Mouse (Mus musculus) intestine, embryonic 16.5 days (tissue): ENCODE measurements around the gene Ptgs1. TPM values are rescaled to one million over a fixed set of nuclear protein-coding genes. Genes with fewer than 3 reads are reported as not detected.
"Not testable (repeated sequence)": the region's sequence is repeated elsewhere in the genome, so short reads cannot be mapped to it uniquely, and the experiment has no call there.

Experiments
- ATAC-seq: fragments of 200-750 bp; cut with Nextera tagmentation; 2 replicates; pipeline ENCODE4 v1.8.0; 2017; ENCODE audit warnings: moderate TSS enrichment, moderate library complexity
- H3K27ac ChIP-seq: fragments of 300-500 bp; sonication (generic); 2 replicates; pipeline ENCODE4 v1.5.1; 2014; ENCODE audit warnings: mild to moderate bottlenecking, low read length
- H3K27me3 ChIP-seq: fragments of 300-500 bp; sonication (generic); replicated peaks from 2 replicates; pipeline ENCODE4 v1.6.1; 2014; ENCODE audit warnings: low read length, control low read depth, mixed read lengths; ENCODE audit not compliant: control insufficient read depth, insufficient read depth
- H3K36me3 ChIP-seq: fragments of 300-500 bp; sonication (generic); 2 replicates; pipeline ENCODE4 v1.6.1; 2014; ENCODE audit warnings: low read length, control low read depth; ENCODE audit not compliant: control insufficient read depth, insufficient read depth
- H3K4me1 ChIP-seq: fragments of 300-500 bp; sonication (generic); 2 replicates; pipeline ENCODE4 v1.6.1; 2014; ENCODE audit warnings: low read length, control low read depth, mixed read lengths; ENCODE audit not compliant: control insufficient read depth, insufficient read depth
- H3K4me2 ChIP-seq: fragments of 300-500 bp; sonication (generic); 2 replicates; pipeline ENCODE4 v1.6.1; 2014; ENCODE audit warnings: low read depth, low read length, control low read depth
- H3K4me3 ChIP-seq: fragments of 300-500 bp; sonication (generic); 2 replicates; pipeline ENCODE4 v1.5.1; 2014; ENCODE audit warnings: mild to moderate bottlenecking, low read length
- H3K9ac ChIP-seq: fragments of 300-500 bp; sonication (generic); 2 replicates; pipeline ENCODE4 v1.6.1; 2014; ENCODE audit warnings: low read depth, low read length
- H3K9me3 ChIP-seq: fragments of 300-500 bp; sonication (generic); 2 replicates; pipeline ENCODE4 v1.6.1; 2016; ENCODE audit warnings: low read length, control low read depth; ENCODE audit not compliant: control insufficient read depth
- WGBS: fragments of 180-500 bp; shearing (Covaris S2); extraction: QIAGEN DNeasy Blood & Tissue Kit; methylation state at CpG from one replicate; pipeline ENCODE4 v1.1.7; 2014; 5-methylcytosine and 5-hydroxymethylcytosine counted together
- polyA plus RNA-seq: library from polyadenylated mRNA; unstranded; fragments of >200 nt; fragmentation: Nextera tagmentation; extraction: Ambion mirVana; gene quantifications from 2 replicates; pipeline ENCODE4 v1.2.1, GENCODE M21; 2015

The Ptgs1 gene
- polyA plus RNA-seq, result 29.1 and 29.8 TPM in 2 replicates

DNA sequence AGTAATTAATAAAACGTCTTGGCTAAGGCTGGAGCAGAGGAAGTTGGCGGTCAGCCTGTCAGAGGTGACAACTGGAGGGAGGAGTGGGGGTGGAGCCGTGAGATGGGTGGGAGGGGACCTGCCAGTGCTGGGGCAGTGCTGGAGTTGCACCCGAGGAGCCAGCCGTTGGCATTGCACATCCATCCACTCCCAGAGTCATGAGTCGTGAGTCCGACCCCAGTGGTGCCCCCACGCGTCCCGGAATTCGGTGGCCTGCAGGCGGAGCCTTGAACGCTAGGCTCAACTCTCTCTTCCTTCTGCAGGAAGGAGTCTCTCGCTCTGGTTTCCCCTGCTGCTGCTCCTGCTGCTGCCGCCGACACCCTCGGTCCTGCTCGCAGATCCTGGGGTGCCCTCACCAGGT lies at the start of gene Ptgs1:
Gene Ptgs1, plus strand, starts transcription at position 61 of the 400 bp plus-strand sequence.
- Histone ChIP-seq H3K27me3 (no peaks in the 10 kb centered on the region), H3K4me3 (peak within 1 kb of the TSS; percentile 59), H3K36me3 (no peaks in the 10 kb centered on the region), H3K9ac (peak within 1 kb of the TSS; percentile 77), H3K4me2 (peak within 1 kb of the TSS; percentile 81), H3K27ac (peak within 1 kb of the TSS; percentile 23), H3K4me1 (peaks cover 15% of the 10 kb centered on the region), H3K9me3 (no peaks in the 10 kb centered on the region)
- WGBS, result under 1% methylated on average over 18 of the region's 18 CpGs
- ATAC-seq, result peak; percentile 67

DNA sequence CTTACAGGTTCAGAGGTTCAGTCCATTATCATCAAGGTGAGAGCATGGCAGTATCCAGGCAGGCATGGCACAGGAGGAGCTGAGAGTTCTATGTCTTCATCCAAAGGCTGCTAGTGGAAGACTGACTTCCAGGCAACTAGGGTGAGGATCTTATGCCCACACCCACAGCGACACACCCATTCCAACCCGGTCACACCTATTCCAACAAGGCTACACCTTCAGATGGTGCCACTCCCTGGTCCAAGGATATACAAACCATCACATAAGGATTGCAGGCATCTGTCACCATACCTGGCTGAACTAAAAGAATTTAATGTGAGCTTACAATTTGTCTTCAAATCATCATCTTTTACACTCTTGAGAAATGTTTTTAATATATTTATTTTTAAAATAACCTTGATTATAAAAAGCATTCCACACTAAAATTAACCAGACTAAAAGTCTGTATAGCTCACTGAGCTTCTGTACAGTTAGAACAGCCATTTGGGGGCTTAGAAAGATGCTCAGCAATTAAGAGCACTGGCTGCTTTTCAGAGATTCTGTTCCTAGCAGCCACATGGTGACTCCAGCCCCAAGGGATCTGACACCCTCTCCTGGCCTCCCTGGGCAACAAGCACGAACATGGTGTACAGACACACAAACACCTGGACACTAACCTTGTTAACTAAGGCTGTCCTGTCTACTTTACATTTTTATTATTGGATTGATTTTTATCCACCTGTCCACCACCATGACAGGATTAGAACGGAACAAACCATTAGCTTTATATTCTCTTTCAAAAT lies 48.4 kb upstream of the Ptgs1 start:
- H3K27me3 ChIP-seq, ATAC-seq, H3K4me1 ChIP-seq, H3K9ac ChIP-seq, H3K4me3 ChIP-seq, H3K36me3 ChIP-seq, H3K9me3 ChIP-seq, H3K4me2 ChIP-seq, H3K27ac ChIP-seq: not testable (repeated sequence)
- 80% methylated on average over 4 of the region's 4 CpGs for WGBS

DNA sequence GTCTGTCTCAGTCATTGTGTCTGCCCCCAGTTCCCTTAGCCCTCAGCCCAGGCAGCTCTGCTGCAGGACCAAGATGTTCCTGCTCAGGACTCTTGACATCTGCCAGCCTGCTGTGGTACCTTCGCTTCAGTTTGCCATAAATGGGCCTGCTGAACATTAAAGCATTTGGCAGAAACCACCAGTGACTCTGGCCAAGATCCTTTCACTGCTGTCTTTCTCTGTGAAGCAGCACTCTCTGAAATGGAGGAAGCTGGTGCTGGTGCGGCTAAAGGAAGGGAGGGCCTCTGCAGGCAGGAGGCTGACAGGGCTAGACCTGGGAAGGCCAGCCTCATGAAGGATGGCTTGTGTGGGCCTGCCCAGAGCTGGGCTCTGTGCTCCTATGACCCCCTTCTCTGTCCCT lies 46.9 kb upstream of the Ptgs1 start:
- Histone ChIP-seq H3K4me1 (peaks cover 8% of the 10 kb centered on the region; the same call in 1 of the 2 replicates), H3K9me3 (no peaks in the 10 kb centered on the region), H3K4me2 (no peak overlapping the region), H3K9ac (no peak overlapping the region), H3K27me3 (no peaks in the 10 kb centered on the region), H3K36me3 (no peaks in the 10 kb centered on the region), H3K27ac (no peak overlapping the region), H3K4me3 (no peak overlapping the region)
- peak; percentile 26; the same call in 1 of the 2 replicates for ATAC-seq
- 61% methylated on average over 2 of the region's 2 CpGs for WGBS

DNA sequence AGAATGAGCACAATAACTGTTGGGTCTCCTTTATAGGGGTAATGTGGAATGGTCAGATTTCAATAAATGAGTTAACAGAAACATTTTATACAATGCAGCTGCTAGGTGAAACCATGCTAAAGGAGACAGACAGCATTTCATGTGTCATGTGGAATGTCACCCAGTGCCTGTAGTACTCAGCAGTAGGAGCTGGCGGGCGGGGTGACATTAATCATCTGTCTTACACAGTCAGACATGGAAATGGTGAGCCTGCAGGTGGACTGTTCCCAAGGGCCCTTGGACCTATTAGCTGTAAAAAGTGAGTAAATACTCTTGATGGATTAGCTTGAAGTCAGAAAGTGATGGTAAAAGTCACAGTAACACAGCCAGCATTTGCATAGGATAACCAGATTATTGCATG lies 46.0 kb upstream of the Ptgs1 start:
- Histone ChIP-seq H3K36me3 (no peaks in the 10 kb centered on the region), H3K27ac (no peak overlapping the region), H3K27me3 (no peaks in the 10 kb centered on the region), H3K9me3 (no peaks in the 10 kb centered on the region), H3K4me2 (no peak overlapping the region), H3K4me3 (no peak overlapping the region), H3K4me1 (peaks cover 8% of the 10 kb centered on the region; the same call in 1 of the 2 replicates), H3K9ac (no peak overlapping the region)
- ATAC-seq, result peak; percentile 80
- 90% methylated on average over 2 of the region's 2 CpGs for WGBS

DNA sequence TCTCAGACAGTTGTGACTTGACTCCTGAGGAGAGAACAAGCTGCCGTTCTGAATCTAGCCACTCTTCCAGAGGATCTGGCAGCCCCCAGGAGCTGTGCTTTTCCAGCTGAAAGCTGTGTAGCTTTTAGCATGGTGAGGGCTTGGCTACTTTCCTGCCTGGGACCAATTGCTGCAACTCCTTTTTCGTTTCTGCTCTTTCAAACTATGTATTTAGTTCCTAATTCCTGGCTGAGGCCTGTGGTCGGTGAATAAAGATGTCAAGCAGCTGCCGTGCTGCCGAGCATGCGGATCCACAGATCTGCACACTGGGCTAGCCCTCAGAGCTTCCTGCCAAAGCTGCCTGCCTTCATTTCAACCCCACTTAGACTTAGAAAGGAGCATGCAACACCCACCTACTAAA lies 45.4 kb upstream of the Ptgs1 start:
- Histone ChIP-seq H3K27ac (peak overlapping the region; percentile 53; the same call in 1 of the 2 replicates), H3K27me3 (no peaks in the 10 kb centered on the region), H3K4me3 (no peak overlapping the region), H3K36me3 (no peaks in the 10 kb centered on the region), H3K4me2 (no peak overlapping the region), H3K9me3 (no peaks in the 10 kb centered on the region), H3K4me1 (peaks cover 8% of the 10 kb centered on the region; the same call in 1 of the 2 replicates), H3K9ac (no peak overlapping the region; the same call in 1 of the 2 replicates)
- WGBS, result 59% methylated on average over 6 of the region's 6 CpGs
- no peak for ATAC-seq

DNA sequence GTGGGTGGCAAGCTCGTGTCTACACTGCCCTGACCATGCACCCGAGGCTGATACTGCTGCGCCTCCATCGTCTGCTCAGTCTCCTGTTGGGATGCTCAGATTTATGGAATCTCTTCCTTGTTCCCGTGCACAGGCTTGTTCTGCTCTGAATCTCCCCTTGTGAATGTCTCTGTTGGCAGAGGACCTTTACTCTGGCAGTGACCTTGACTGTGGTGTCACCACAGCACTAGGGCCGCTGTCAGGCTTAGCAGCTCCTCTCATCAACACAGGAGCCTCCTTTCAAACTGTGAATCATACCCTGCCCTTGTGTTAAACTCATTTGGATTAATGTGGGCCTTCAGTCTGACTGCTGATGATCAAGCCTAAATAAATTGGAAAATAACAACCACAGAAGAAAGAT lies 41.0 kb upstream of the Ptgs1 start:
- H3K4me1 ChIP-seq, H3K27ac ChIP-seq, H3K9me3 ChIP-seq, H3K9ac ChIP-seq, H3K36me3 ChIP-seq, H3K27me3 ChIP-seq, ATAC-seq, H3K4me3 ChIP-seq, H3K4me2 ChIP-seq: not testable (repeated sequence)
- 81% methylated on average over 6 of the region's 6 CpGs for WGBS

DNA sequence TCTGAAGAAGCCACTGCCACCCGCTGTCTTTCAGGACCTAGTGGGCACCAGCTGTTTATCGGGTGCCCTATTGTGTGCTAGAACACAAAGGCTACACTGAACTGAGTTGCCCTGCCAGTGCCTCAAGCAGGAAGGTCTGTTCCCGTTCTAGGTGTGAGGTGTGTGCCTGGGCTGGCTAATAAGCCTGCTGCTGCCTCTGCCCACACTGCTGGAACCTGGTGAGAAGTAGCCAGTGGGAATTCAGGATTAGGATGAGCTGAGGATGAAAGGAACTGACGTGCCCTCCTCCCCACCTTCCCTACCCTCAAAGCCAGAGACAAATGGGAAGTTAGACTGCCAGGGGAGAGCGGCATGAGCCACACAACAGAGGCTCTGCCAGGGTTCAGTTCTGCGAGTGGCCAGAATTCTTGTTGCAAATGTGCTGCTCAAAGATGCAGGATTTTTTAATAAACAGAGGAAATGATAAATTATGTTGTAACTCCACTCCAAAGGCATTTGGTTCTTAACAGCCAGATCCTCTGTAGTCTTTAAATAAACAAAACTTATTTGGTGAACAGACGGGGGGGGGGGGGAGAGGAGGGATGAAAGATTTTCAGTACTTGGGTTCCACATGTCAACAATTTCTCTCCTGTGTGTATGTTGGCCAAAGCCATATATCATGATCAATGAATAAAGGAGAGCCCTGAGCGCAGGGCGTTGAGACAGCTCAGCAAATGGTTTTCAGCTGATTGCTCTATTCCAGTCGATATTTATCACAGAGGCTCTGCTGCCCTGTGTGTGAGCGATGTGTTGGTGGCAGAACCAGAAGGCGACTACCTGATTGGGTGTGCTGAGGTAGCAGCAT lies 38.9 kb upstream of the Ptgs1 start:
- peak; percentile 31 for ATAC-seq
- H3K4me3 ChIP-seq, result no peak overlapping the region
- H3K36me3 ChIP-seq, result no peaks in the 10 kb centered on the region
- H3K27me3 ChIP-seq, result no peaks in the 10 kb centered on the region
- WGBS, result 36% methylated on average over 12 of the region's 12 CpGs
- no peak overlapping the region for H3K9ac ChIP-seq
- no peaks in the 10 kb centered on the region for H3K9me3 ChIP-seq
- H3K4me2 ChIP-seq, result no peak overlapping the region
- peaks cover 4% of the 10 kb centered on the region for H3K4me1 ChIP-seq
- no peak overlapping the region; the same call in 1 of the 2 replicates for H3K27ac ChIP-seq

DNA sequence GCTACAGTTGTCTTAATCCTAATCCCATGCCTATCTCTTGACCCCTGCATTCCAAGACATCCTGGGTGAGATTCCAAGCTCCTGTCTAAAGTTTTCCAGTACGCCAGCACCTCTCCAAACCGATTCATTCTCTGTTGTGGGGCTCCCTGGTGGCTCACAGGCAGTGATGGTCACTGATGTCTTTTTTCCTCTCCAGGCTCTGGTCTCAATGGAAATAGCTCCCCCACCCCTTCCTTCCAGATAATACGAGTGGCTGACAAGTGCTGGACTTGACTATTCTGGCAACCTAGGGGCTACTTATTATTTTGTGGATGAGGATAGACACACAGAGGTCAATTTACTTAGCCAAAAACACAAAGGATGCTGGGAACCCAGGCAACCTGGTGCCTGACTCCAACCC lies 33.2 kb upstream of the Ptgs1 start:
- H3K36me3 ChIP-seq, result no peaks in the 10 kb centered on the region
- no peaks in the 10 kb centered on the region for H3K9me3 ChIP-seq
- peaks cover 9% of the 10 kb centered on the region for H3K4me1 ChIP-seq
- no peak for ATAC-seq
- H3K27ac ChIP-seq, result no peak overlapping the region
- H3K4me3 ChIP-seq, result no peak overlapping the region
- 73% methylated on average over 3 of the region's 3 CpGs for WGBS
- H3K9ac ChIP-seq, result no peak overlapping the region
- H3K4me2 ChIP-seq, result no peak overlapping the region
- H3K27me3 ChIP-seq, result peaks cover 7% of the 10 kb centered on the region
